Mouse (Mus musculus): ENCODE data around the gene Nub1.

DNA sequence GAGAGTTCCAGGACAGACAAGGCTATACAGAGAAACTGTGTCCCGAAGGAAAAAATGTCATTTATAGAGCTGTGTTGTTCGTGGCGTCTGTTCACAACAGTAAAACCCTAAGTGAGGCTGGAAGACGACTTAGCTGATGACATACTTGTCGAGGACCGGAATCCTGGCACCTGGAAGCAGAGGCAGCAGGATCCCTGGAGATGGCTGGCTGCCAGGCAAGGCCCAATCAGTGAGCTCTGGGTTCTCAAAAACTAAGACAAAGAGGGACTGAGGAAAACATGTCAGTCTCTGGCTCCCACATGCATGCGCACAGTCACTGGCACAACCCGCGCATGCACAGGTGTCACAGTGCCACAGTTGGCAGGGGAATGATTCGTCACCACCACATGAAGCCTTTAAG lies 52.3 kb downstream of the Nub1 start:
- no peak for TF ChIP-seq CTCF (IDR thresholded peaks at IDR 0.05; ENCODE audit: low read depth, low read length)
- no peak for TF ChIP-seq POLR2A (IDR thresholded peaks at IDR 0.05; ENCODE audit: insufficient read depth, low read length)
- no peak for TF ChIP-seq EP300 (IDR thresholded peaks at IDR 0.05; ENCODE audit: insufficient read depth, low read depth, low read length)
